ENCODE assay signal across 1 mouse cellular context in the genomic region with DNA sequence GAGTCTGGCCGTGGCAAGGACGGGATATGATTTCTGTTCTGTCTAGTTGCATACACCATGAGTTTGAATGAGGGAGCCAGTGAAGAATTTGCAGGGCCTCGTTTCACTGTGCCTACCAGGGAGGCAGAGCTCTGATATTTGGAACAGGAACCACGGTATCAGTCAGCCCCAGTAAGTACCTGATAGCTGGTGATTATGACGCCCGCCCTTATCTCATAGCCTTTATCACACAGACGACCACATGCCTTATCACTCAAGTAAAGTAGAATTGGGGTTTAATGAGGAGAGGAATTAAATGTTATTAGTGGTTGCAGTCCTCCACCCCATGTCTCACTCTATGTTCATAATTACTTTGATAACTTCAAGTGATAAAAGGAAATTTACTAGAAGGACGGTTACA.
TF ChIP-seq lines count a peak whose summit lies in the region.

No protein-coding gene starts in this region.

TF ChIP-seq in MEL, 35 proteins besides CTCF, POLR2A, EP300 and RAD21 (continued from another document):
- TF ChIP-seq TCF12 (IDR thresholded peaks at IDR 0.05; ENCODE audit: low read depth, low read length) (peak; percentile 100), SMC3 (IDR thresholded peaks at IDR 0.05; ENCODE audit: low read depth, low read length) (peak; percentile 14; the same call in 1 of the 2 replicates), GABPA (IDR thresholded peaks at IDR 0.05; ENCODE audit: low read depth, low read length) (no peak), CHD1 (IDR thresholded peaks at IDR 0.05; ENCODE audit: low read depth, low read length) (no peak), MAX (IDR thresholded peaks at IDR 0.05; ENCODE audit: low read length) (peak; percentile 20; the same call in 1 of the 2 replicates), RCOR1 (IDR thresholded peaks at IDR 0.05; ENCODE audit: low read depth, low read length) (peak; percentile 97), ZMIZ1 (IDR thresholded peaks at IDR 0.05; ENCODE audit: low read depth, low read length) (0 out of 2 replicates have a peak, but pooled peaks have one; percentile 35), MXI1 (IDR thresholded peaks at IDR 0.05; ENCODE audit: low read depth, low read length) (no peak), MAZ (IDR thresholded peaks at IDR 0.05; ENCODE audit: low read depth, low read length) (peak; percentile 36; the same call in 1 of the 2 replicates), ELF1 (IDR thresholded peaks at IDR 0.05; ENCODE audit: low read depth, low read length) (0 out of 2 replicates have a peak, but pooled peaks have one; percentile 36)
